Mouse (Mus musculus): ENCODE data around the gene Pkd1l2. TPM values are rescaled to one million over a fixed set of nuclear protein-coding genes. Genes with fewer than 3 reads are reported as not detected.

The Pkd1l2 gene
- polyA plus RNA-seq, 1 experiment from 2014 or later = not detected

Other genes with a start within 250 kb of the Pkd1l2 start
- gene Cmc2, start 161.0 kb downstream of the Pkd1l2 start, polyA plus RNA-seq (2015; fragmentation: Nextera tagmentation; extraction: Ambion mirVana) = 28.6 and 30.8 TPM in 2 replicates
- 13.5 and 15.2 TPM in 2 replicates for gene Cenpn, start 160.7 kb downstream of the Pkd1l2 start, polyA plus RNA-seq (2015; fragmentation: Nextera tagmentation; extraction: Ambion mirVana)
- gene Atmin, start 139.1 kb downstream of the Pkd1l2 start, polyA plus RNA-seq (2015; fragmentation: Nextera tagmentation; extraction: Ambion mirVana) = 17.6 and 19.1 TPM in 2 replicates
- 6.1 and 6.8 TPM in 2 replicates for gene 1700030J22Rik, start 103.5 kb downstream of the Pkd1l2 start, polyA plus RNA-seq (2015; fragmentation: Nextera tagmentation; extraction: Ambion mirVana)
- 75.4 and 81.4 TPM in 2 replicates for gene Gcsh, start 88.9 kb downstream of the Pkd1l2 start, polyA plus RNA-seq (2015; fragmentation: Nextera tagmentation; extraction: Ambion mirVana)
- gene Bco1, start 13.4 kb upstream of the Pkd1l2 start, polyA plus RNA-seq (2015; fragmentation: Nextera tagmentation; extraction: Ambion mirVana) = 0.11 TPM in 1 of 2 replicates, not detected in the other
- gene Gan, start 75.7 kb upstream of the Pkd1l2 start, polyA plus RNA-seq (2015; fragmentation: Nextera tagmentation; extraction: Ambion mirVana) = 3.5 and 3.7 TPM in 2 replicates
- gene Cmip, start 174.6 kb upstream of the Pkd1l2 start, polyA plus RNA-seq (2015; fragmentation: Nextera tagmentation; extraction: Ambion mirVana) = 80.1 and 98.1 TPM in 2 replicates

All from forebrain, embryonic 16.5 days (tissue).